Mouse (Mus musculus) urinary bladder, postnatal 0 days (tissue): ENCODE results near the gene Olfr796. TPM values are rescaled to one million over a fixed set of nuclear protein-coding genes. Genes with fewer than 3 reads are reported as not detected.

ENCODE experiments used
- microRNA-seq: library from miRNA; unstranded; fragments of <30 nt; microRNA quantifications from one replicate; pipeline ENCODE4, GENCODE M21; 2016
- polyA plus RNA-seq: library from polyadenylated mRNA; unstranded; fragments of >200 nt; fragmentation: Nextera tagmentation; extraction: Ambion mirVana; gene quantifications from 2 replicates; pipeline ENCODE4 v1.2.1, GENCODE M21; 2015

Gene Olfr796
- polyA plus RNA-seq, result not detected in 2 replicates

GRCm38 (mm10) chr10:129612470-129612869 is at the start of gene Olfr796:
Gene Olfr796 (minus strand): TSS chr10:129612570.

GRCm38 (mm10) chr10:129657394-129657793 is 45.0 kb upstream of the Olfr796 start, which contains the start of gene Olfr800:
Gene Olfr800 (plus strand): TSS chr10:129657694.

DNA sequence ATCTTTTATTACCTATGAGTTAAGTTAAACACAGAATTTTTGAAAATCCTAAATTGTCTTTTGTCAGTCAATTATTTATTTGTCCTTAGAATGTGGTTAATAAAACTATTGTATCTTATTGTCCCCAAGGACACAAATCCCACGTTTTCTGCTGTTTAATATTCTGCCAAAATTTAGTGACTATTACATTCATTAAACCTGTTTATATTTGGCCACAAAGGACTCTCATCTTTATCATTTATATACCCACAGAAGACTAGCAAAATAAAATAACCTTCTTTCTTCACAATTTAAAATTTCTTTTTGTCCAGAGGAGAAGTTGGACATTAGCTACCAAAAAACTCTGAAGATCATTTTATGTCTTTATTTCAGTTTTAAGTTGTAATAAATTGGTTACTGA is 24.8 kb upstream of the Olfr796 start, which contains the start of gene Olfr799:
Olfr799 (plus strand) TSS at position 301 of the 400 bp plus-strand sequence.

GRCm38 (mm10) chr10:129627834-129628233 is 15.5 kb upstream of the Olfr796 start, which contains the start of gene Olfr798:
Gene Olfr798 (minus strand): TSS chr10:129627934.

DNA sequence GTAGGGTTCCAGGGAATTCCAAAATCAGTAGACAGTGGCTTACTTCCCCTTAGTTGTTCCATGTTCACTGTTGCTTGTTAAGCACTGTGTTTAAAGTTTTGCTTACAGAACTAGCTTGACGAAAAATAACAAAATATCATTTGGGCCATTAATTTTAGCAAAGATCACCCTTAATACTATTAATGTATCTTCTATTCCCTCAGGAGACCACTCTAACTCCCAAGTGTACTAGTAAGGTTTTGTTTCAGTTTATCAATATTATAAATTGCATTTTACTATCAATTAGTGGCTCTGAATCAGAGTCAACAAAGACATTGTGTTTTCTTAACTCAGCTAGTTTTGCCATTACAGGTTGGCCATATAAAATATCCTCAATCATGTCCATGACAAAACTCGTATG is 45.0 kb downstream of the Olfr796 start, which contains the start of gene Olfr794:
Olfr794 (plus strand) TSS at position 301 of the 400 bp plus-strand sequence.

Small RNA genes lying within 50 kb of the gene (microRNA-seq; reads per million reads assigned to microRNA genes)
- gene Gm23252, result not detected

Other genes with a start within 250 kb of the Olfr796 start
- gene Olfr784, start 228.5 kb downstream of the Olfr796 start, polyA plus RNA-seq, result not detected in 2 replicates
- gene Olfr785, start 207.1 kb downstream of the Olfr796 start, polyA plus RNA-seq, result not detected in 2 replicates
- gene Olfr786, start 185.3 kb downstream of the Olfr796 start, polyA plus RNA-seq, result not detected in 2 replicates
- gene Olfr787, start 150.7 kb downstream of the Olfr796 start, polyA plus RNA-seq, result not detected in 2 replicates
- gene Olfr788, start 141.6 kb downstream of the Olfr796 start, polyA plus RNA-seq, result not detected in 2 replicates
- gene Olfr789, start 127.8 kb downstream of the Olfr796 start, polyA plus RNA-seq, result not detected in 2 replicates
- not detected in 2 replicates for gene Olfr790, start 114.1 kb downstream of the Olfr796 start, polyA plus RNA-seq
- gene Olfr791, start 90.8 kb downstream of the Olfr796 start, polyA plus RNA-seq, result not detected in 2 replicates
- not detected in 2 replicates for gene Olfr792, start 73.4 kb downstream of the Olfr796 start, polyA plus RNA-seq
- not detected in 2 replicates for gene Olfr794, start 44.9 kb downstream of the Olfr796 start, polyA plus RNA-seq
- gene Olfr798, start 15.4 kb upstream of the Olfr796 start, polyA plus RNA-seq, result not detected in 2 replicates
- not detected in 2 replicates for gene Olfr799, start 24.9 kb upstream of the Olfr796 start, polyA plus RNA-seq
- not detected in 2 replicates for gene Olfr800, start 45.1 kb upstream of the Olfr796 start, polyA plus RNA-seq
- gene Olfr801, start 61.3 kb upstream of the Olfr796 start, polyA plus RNA-seq, result not detected in 2 replicates
- not detected in 2 replicates for gene Olfr802, start 75.6 kb upstream of the Olfr796 start, polyA plus RNA-seq
- gene Olfr803, start 81.7 kb upstream of the Olfr796 start, polyA plus RNA-seq, result not detected in 2 replicates
- gene Olfr804, start 90.6 kb upstream of the Olfr796 start, polyA plus RNA-seq, result not detected in 2 replicates
- not detected in 2 replicates for gene Olfr805, start 116.8 kb upstream of the Olfr796 start, polyA plus RNA-seq
- not detected in 2 replicates for gene Olfr806, start 129.4 kb upstream of the Olfr796 start, polyA plus RNA-seq
- gene Olfr807, start 145.2 kb upstream of the Olfr796 start, polyA plus RNA-seq, result not detected in 2 replicates
- gene Olfr808, start 152.9 kb upstream of the Olfr796 start, polyA plus RNA-seq, result not detected in 2 replicates
- gene Olfr809, start 162.1 kb upstream of the Olfr796 start, polyA plus RNA-seq, result not detected in 2 replicates
- gene Olfr810, start 182.3 kb upstream of the Olfr796 start, polyA plus RNA-seq, result not detected in 2 replicates
- not detected in 2 replicates for gene Olfr811, start 191.8 kb upstream of the Olfr796 start, polyA plus RNA-seq
- not detected in 2 replicates for gene Olfr812, start 233.5 kb upstream of the Olfr796 start, polyA plus RNA-seq
- gene Olfr813, start 242.8 kb upstream of the Olfr796 start, polyA plus RNA-seq, result not detected in 2 replicates